Mouse (Mus musculus): ENCODE data around the gene Gm9964.

DNA sequence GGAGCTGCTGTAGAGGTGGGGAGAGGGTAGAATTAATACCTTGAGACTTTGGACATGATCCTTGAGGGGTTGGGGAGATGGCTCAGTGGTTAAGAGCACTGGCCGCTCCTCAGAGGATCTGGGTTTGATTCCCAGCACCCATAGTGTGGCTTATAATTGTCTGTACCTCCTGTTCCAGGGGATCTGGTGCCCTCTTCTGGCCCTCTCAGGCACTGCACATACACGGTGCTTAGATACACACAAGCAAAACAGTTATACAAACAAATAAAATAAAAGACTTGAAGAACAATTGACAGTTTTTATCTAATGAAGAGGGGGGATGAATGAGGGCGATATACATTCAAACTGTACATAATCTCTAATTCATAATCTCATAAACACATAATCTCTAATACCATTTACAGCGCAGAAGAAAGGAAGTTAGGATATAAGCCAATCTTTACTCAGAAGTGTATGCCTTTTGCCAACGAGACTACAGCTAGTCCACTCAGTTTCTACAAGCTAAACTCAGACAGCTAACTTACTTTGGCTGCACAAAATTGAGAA lies 40.1 kb upstream of the Gm9964 start:
- peak; percentile 33; the same call in 1 of the 2 replicates for TF ChIP-seq CTCF (IDR thresholded peaks at IDR 0.05; ENCODE audit: borderline replicate concordance, extremely low read depth, insufficient read depth, insufficient read length)
- no peak for TF ChIP-seq POLR2A (IDR thresholded peaks at IDR 0.05; ENCODE audit: borderline replicate concordance, extremely low read depth, insufficient read depth, insufficient read length, poor library complexity, severe bottlenecking)

All from brain, embryonic 14.5 days (tissue).